Mouse (Mus musculus): ENCODE measurements around the gene Slc25a34.

GRCm38 (mm10) chr4:141653044-141653443 is 29.4 kb upstream of the Slc25a34 start:
- TF ChIP-seq EP300 (IDR thresholded peaks at IDR 0.05; ENCODE audit: low read depth) (no peak), CTCF (IDR thresholded peaks at IDR 0.05; ENCODE audit: low read depth) (no peak)
